Mouse (Mus musculus) lung, embryonic 14.5 days (tissue): Measurements from ENCODE around the gene Olfr1154. TPM values are rescaled to one million over a fixed set of nuclear protein-coding genes. Genes with fewer than 3 reads are reported as not detected.

Source experiments
- ATAC-seq: fragments of 200-750 bp; cut with Nextera tagmentation; 2 replicates; pipeline ENCODE4 v1.8.0; 2017; ENCODE audit warnings: mild to moderate bottlenecking, moderate TSS enrichment, moderate library complexity; ENCODE audit not compliant: insufficient read depth
- DNase-seq: peaks from one replicate; pipeline ENCODE4 v3.0.0-alpha.2; 2015
- H3K27ac ChIP-seq: fragments of 300-500 bp; sonication (generic); 2 replicates; pipeline ENCODE4 v1.5.1; 2014; ENCODE audit warnings: low read depth, mild to moderate bottlenecking, moderate library complexity
- H3K27me3 ChIP-seq: fragments of 300-500 bp; sonication (generic); 2 replicates; pipeline ENCODE4 v1.6.1; 2014; ENCODE audit warnings: low read length, control low read depth; ENCODE audit not compliant: insufficient read depth
- H3K36me3 ChIP-seq: fragments of 300-500 bp; sonication (generic); 2 replicates; pipeline ENCODE4 v1.6.1; 2014; ENCODE audit warnings: control low read depth; ENCODE audit not compliant: insufficient read depth
- H3K4me1 ChIP-seq: fragments of 300-500 bp; sonication (generic); 2 replicates; pipeline ENCODE4 v1.6.1; 2014; ENCODE audit warnings: antibody characterized with exemption, control low read depth; ENCODE audit not compliant: insufficient read depth
- H3K4me2 ChIP-seq: fragments of 300-500 bp; sonication (generic); 2 replicates; pipeline ENCODE4 v1.6.1; 2014; ENCODE audit warnings: mild to moderate bottlenecking
- H3K4me3 ChIP-seq: fragments of 300-500 bp; sonication (generic); 2 replicates; pipeline ENCODE4 v1.5.1; 2014; ENCODE audit warnings: low read depth, low read length
- H3K9ac ChIP-seq: fragments of 300-500 bp; sonication (generic); 2 replicates; pipeline ENCODE4 v1.6.1; 2014
- H3K9me3 ChIP-seq: fragments of 300-500 bp; sonication (generic); 2 replicates; pipeline ENCODE4 v1.6.1; 2016; ENCODE audit warnings: low read depth, low read length, control low read depth
- CTCF ChIP-seq: IDR thresholded peaks from 2 replicates; pipeline ENCODE4 v1.5.1; 2016; ENCODE audit warnings: antibody characterized with exemption, low read depth
- WGBS: fragments of 180-500 bp; shearing (Covaris S2); extraction: QIAGEN DNeasy Blood & Tissue Kit; methylation state at CpG from one replicate; pipeline ENCODE4 v1.1.7; 2014; 5-methylcytosine and 5-hydroxymethylcytosine counted together
- polyA plus RNA-seq: library from polyadenylated mRNA; unstranded; fragments of >200 nt; fragmentation: Nextera tagmentation; extraction: Ambion mirVana; gene quantifications from 2 replicates; pipeline ENCODE4 v1.2.1, GENCODE M21; 2014

Olfr1154 gene
- not detected in 2 replicates for polyA plus RNA-seq

DNA sequence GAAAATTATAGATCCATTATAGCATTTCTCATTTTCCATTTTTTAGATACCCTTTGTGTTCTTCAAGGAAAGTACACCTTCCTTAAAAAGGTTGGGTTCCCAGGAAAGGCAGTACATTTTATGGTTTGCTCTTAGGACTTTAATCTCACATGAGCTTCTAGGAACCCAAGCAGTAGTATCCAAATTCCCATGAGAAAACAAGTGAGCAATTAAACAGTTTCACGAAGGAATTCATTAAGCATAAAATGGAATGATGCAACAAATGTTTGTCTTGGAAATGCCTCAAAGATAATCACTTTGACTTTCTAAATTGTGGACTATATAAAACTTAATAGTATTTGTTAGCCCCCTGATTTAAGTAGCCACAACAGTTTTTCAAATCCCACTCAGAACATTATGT is at the start of gene Olfr1154:
Olfr1154 (minus strand) TSS at position 101 of the 400 bp plus-strand sequence.
- H3K4me2 ChIP-seq = no peak within 1 kb of the TSS
- H3K4me1 ChIP-seq = no peaks in the 10 kb centered on the region
- ATAC-seq (no peak), DNase-seq (no peak)
- no peak within 1 kb of the TSS for H3K9ac ChIP-seq
- 85% methylated on average over 1 of the region's 1 CpGs for WGBS
- H3K27me3 ChIP-seq = no peaks in the 10 kb centered on the region
- H3K4me3 ChIP-seq = no peak within 1 kb of the TSS
- H3K27ac ChIP-seq = no peak within 1 kb of the TSS
- no peak for TF ChIP-seq CTCF
- no peaks in the 10 kb centered on the region for H3K9me3 ChIP-seq
- H3K36me3 ChIP-seq = no peaks in the 10 kb centered on the region

DNA sequence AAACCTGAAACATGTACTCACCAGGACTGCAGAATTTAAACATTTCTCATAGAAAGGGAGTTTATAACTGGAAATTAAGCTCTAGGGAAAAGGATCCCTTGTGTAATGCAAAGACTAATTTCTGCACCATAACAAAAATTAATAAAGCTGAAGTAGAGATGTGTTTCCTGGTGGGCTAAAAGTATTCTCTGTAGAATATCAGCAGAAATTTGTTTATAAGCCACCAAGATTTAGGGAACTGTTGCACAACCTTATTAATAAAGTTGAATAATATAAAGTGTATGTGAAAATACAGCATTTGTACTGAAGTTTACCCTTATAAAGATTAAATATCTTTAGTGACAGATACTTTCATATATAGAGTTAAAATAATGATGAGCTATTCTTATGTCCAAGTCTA is 48.0 kb upstream of the Olfr1154 start, which contains the start of gene Olfr1156:
Olfr1156 (minus strand) TSS at position 101 of the 400 bp plus-strand sequence.
- Histone ChIP-seq H3K27ac (no peak within 1 kb of the TSS), H3K9ac (no peak within 1 kb of the TSS), H3K9me3 (no peaks in the 10 kb centered on the region), H3K27me3 (no peaks in the 10 kb centered on the region), H3K4me3 (no peak within 1 kb of the TSS), H3K4me1 (no peaks in the 10 kb centered on the region), H3K36me3 (no peaks in the 10 kb centered on the region), H3K4me2 (no peak within 1 kb of the TSS)
- ATAC-seq = no peak
- no peak for TF ChIP-seq CTCF
- DNase-seq = no peak

GRCm38 (mm10) chr2:87945037-87945436 is 40.1 kb upstream of the Olfr1154 start, which contains the start of gene Olfr1155:
Olfr1155 (minus strand) TSS chr2:87945137.
- 91% methylated on average over 1 of the region's 1 CpGs for WGBS
- Histone ChIP-seq H3K9ac (no peak within 1 kb of the TSS), H3K4me2 (no peak within 1 kb of the TSS), H3K4me1 (no peaks in the 10 kb centered on the region), H3K9me3 (no peaks in the 10 kb centered on the region), H3K36me3 (no peaks in the 10 kb centered on the region), H3K4me3 (no peak within 1 kb of the TSS), H3K27ac (no peak within 1 kb of the TSS), H3K27me3 (no peaks in the 10 kb centered on the region)
- DNase-seq (no peak), ATAC-seq (no peak)
- no peak for TF ChIP-seq CTCF

GRCm38 (mm10) chr2:87894662-87895061 is 10.3 kb downstream of the Olfr1154 start, which contains the start of gene Olfr1153:
Olfr1153 (plus strand) TSS chr2:87894962.
- DNase-seq (no peak), ATAC-seq (no peak)
- Histone ChIP-seq H3K4me3 (no peak within 1 kb of the TSS), H3K27me3 (no peaks in the 10 kb centered on the region), H3K9me3 (no peaks in the 10 kb centered on the region), H3K36me3 (no peaks in the 10 kb centered on the region), H3K27ac (no peak within 1 kb of the TSS), H3K9ac (no peak within 1 kb of the TSS), H3K4me2 (no peak within 1 kb of the TSS), H3K4me1 (no peaks in the 10 kb centered on the region)
- WGBS = 62% methylated on average over 1 of the region's 1 CpGs
- no peak for TF ChIP-seq CTCF

- no peak within 1 kb of the TSS for H3K27ac ChIP-seq
- H3K4me3 ChIP-seq = no peak within 1 kb of the TSS
- ATAC-seq (no peak), DNase-seq (no peak)
- no peaks in the 10 kb centered on the region for H3K27me3 ChIP-seq
- H3K4me1 ChIP-seq = no peaks in the 10 kb centered on the region
- H3K36me3 ChIP-seq = no peaks in the 10 kb centered on the region
- no peaks in the 10 kb centered on the region for H3K9me3 ChIP-seq
- TF ChIP-seq CTCF = no peak
- H3K4me2 ChIP-seq = no peak within 1 kb of the TSS
- no peak within 1 kb of the TSS for H3K9ac ChIP-seq
These were observed 38.8 kb downstream of the Olfr1154 start, which contains the start of gene Olfr1152 for GRCm38 (mm10) chr2:87866192-87866591. Olfr1152 (plus strand) TSS chr2:87866492.

- 82% methylated on average over 1 of the region's 1 CpGs for WGBS
- no peaks in the 10 kb centered on the region for H3K27me3 ChIP-seq
- H3K27ac ChIP-seq = no peak within 1 kb of the TSS
- no peaks in the 10 kb centered on the region for H3K36me3 ChIP-seq
- ATAC-seq (no peak), DNase-seq (no peak)
- no peak within 1 kb of the TSS for H3K4me2 ChIP-seq
- H3K4me1 ChIP-seq = no peaks in the 10 kb centered on the region
- H3K9ac ChIP-seq = no peak within 1 kb of the TSS
- TF ChIP-seq CTCF = no peak
- no peak within 1 kb of the TSS for H3K4me3 ChIP-seq
- no peaks in the 10 kb centered on the region for H3K9me3 ChIP-seq
These were observed 49.4 kb downstream of the Olfr1154 start, which contains the start of gene Olfr1151 for GRCm38 (mm10) chr2:87855562-87855961. Olfr1151 (plus strand) TSS chr2:87855862.

Other genes starting within 250 kb of the Olfr1154 start
- not detected in 2 replicates for gene Olfr1134, start 246.7 kb downstream of the Olfr1154 start, polyA plus RNA-seq
- gene Olfr1135, start 231.5 kb downstream of the Olfr1154 start, polyA plus RNA-seq = not detected in 2 replicates
- gene Olfr1136, start 211.2 kb downstream of the Olfr1154 start, polyA plus RNA-seq = not detected in 2 replicates
- gene Olfr1137, start 192.0 kb downstream of the Olfr1154 start, polyA plus RNA-seq = not detected in 2 replicates
- not detected in 2 replicates for gene Olfr1138, start 165.2 kb downstream of the Olfr1154 start, polyA plus RNA-seq
- not detected in 2 replicates for gene Olfr1140, start 161.4 kb downstream of the Olfr1154 start, polyA plus RNA-seq
- gene Olfr1141, start 151.2 kb downstream of the Olfr1154 start, polyA plus RNA-seq = not detected in 2 replicates
- gene Olfr152, start 125.7 kb downstream of the Olfr1154 start, polyA plus RNA-seq = not detected in 2 replicates
- not detected in 2 replicates for gene Olfr1143, start 104.6 kb downstream of the Olfr1154 start, polyA plus RNA-seq
- gene Olfr1145, start 95.3 kb downstream of the Olfr1154 start, polyA plus RNA-seq = not detected in 2 replicates
- not detected in 2 replicates for gene Olfr1148, start 74.6 kb downstream of the Olfr1154 start, polyA plus RNA-seq
- gene Olfr1150-ps1, start 61.2 kb downstream of the Olfr1154 start, polyA plus RNA-seq = not detected in 2 replicates
- gene Olfr1151, start 49.3 kb downstream of the Olfr1154 start, polyA plus RNA-seq = not detected in 2 replicates
- not detected in 2 replicates for gene Olfr1152, start 38.7 kb downstream of the Olfr1154 start, polyA plus RNA-seq
- gene Olfr1153, start 10.2 kb downstream of the Olfr1154 start, polyA plus RNA-seq = not detected in 2 replicates
- not detected in 2 replicates for gene Olfr1155, start 40.0 kb upstream of the Olfr1154 start, polyA plus RNA-seq
- not detected in 2 replicates for gene Olfr1156, start 47.9 kb upstream of the Olfr1154 start, polyA plus RNA-seq
- gene Olfr1157, start 63.1 kb upstream of the Olfr1154 start, polyA plus RNA-seq = not detected in 2 replicates
- gene Olfr74, start 69.5 kb upstream of the Olfr1154 start, polyA plus RNA-seq = not detected in 2 replicates
- not detected in 2 replicates for gene Olfr1158, start 84.9 kb upstream of the Olfr1154 start, polyA plus RNA-seq
- not detected in 2 replicates for gene Olfr1160, start 103.1 kb upstream of the Olfr1154 start, polyA plus RNA-seq
- gene Olfr1161, start 117.6 kb upstream of the Olfr1154 start, polyA plus RNA-seq = not detected in 2 replicates
- not detected in 2 replicates for gene Olfr73, start 132.5 kb upstream of the Olfr1154 start, polyA plus RNA-seq
- not detected in 2 replicates for gene Olfr1162, start 146.0 kb upstream of the Olfr1154 start, polyA plus RNA-seq
- gene Olfr1163, start 166.7 kb upstream of the Olfr1154 start, polyA plus RNA-seq = not detected in 2 replicates
- gene Olfr1164, start 188.8 kb upstream of the Olfr1154 start, polyA plus RNA-seq = not detected in 2 replicates
- gene Olfr1166, start 223.1 kb upstream of the Olfr1154 start, polyA plus RNA-seq = not detected in 2 replicates